16 mouse cellular contexts compared by ENCODE assay signal in genomic region chr3:92485863-92486262, GRCm38 (mm10). TPM values are rescaled to one million over a fixed set of nuclear protein-coding genes. Genes with fewer than 3 reads are reported as not detected.
DNase-seq lines count a peak whose midpoint lies in the region; ATAC-seq lines count a peak whose summit lies in the region.
"Had no signal": no experiment of that assay in that cellular context is flagged by ENCODE, and none has a peak within 500 bp of the region (broad histone marks: within the 10 kb centered on the region; RNA-seq: fewer than 3 reads in every experiment).

Gene Sprr1a, minus strand, starts transcription at chr3:92485895.

- H3K27me3 ChIP-seq in kidney, embryonic 15.5 days = no peaks in the 10 kb centered on the region
- H3K27me3 ChIP-seq in intestine, embryonic 16.5 days (replicated peaks; ENCODE audit: control insufficient read depth, insufficient read depth, low read length) = no peaks in the 10 kb centered on the region
- H3K27me3 ChIP-seq: CH12.LX; neural tube, embryonic 12.5 days had no signal

- ATAC-seq in kidney, embryonic 15.5 days (replicated peaks; ENCODE audit: low FRiP score) = no peak
- peak; percentile 83 for ATAC-seq in intestine, embryonic 16.5 days
- ATAC-seq in monocyte, adult 5-6 weeks (replicated peaks; ENCODE audit: insufficient number of reproducible peaks, low FRiP score, low TSS enrichment, poor library complexity, severe bottlenecking) = no peak
- ATAC-seq: liver, postnatal 0 days had no signal

- H3K4me2 ChIP-seq in kidney, embryonic 15.5 days = no peak within 1 kb of the TSS
- no peak within 1 kb of the TSS for H3K4me2 ChIP-seq in intestine, embryonic 16.5 days (ENCODE audit: low read depth, low read length)
- H3K4me2 ChIP-seq: neural tube, embryonic 12.5 days had no signal

- H3K27ac ChIP-seq in kidney, embryonic 15.5 days = peak within 1 kb of the TSS; percentile 45; the same call in 1 of the 2 replicates
- no peak within 1 kb of the TSS for H3K27ac ChIP-seq in intestine, embryonic 16.5 days (ENCODE audit: low read length)
- H3K27ac ChIP-seq: midbrain, embryonic 10.5 days; neural tube, embryonic 12.5 days had no signal

- no peak within 1 kb of the TSS for H3K4me3 ChIP-seq in kidney, embryonic 15.5 days (replicated peaks)
- H3K4me3 ChIP-seq in intestine, embryonic 16.5 days (ENCODE audit: low read length) = no peak within 1 kb of the TSS
- H3K4me3 ChIP-seq: midbrain, embryonic 10.5 days; neural tube, embryonic 12.5 days had no signal

- no peaks in the 10 kb centered on the region for H3K36me3 ChIP-seq in kidney, embryonic 15.5 days
- H3K36me3 ChIP-seq in intestine, embryonic 16.5 days (ENCODE audit: control insufficient read depth, insufficient read depth, low read length) = no peaks in the 10 kb centered on the region
- H3K36me3 ChIP-seq: midbrain, embryonic 10.5 days; neural tube, embryonic 12.5 days had no signal

- no peaks in the 10 kb centered on the region for H3K9me3 ChIP-seq in kidney, embryonic 15.5 days (replicated peaks)
- H3K9me3 ChIP-seq in intestine, embryonic 16.5 days (ENCODE audit: control insufficient read depth, low read length) = no peaks in the 10 kb centered on the region
- H3K9me3 ChIP-seq: midbrain, embryonic 10.5 days; neural tube, embryonic 12.5 days had no signal

- DNase-seq in kidney, adult 9 months = no peak
- DNase-seq in urinary bladder, postnatal 14 days (ENCODE audit: low spot score) = peak; percentile 42
- DNase-seq in urinary bladder, postnatal 10 days (ENCODE audit: low spot score) = no peak
- no peak for DNase-seq in testis, postnatal 14 days (ENCODE audit: low spot score)
- DNase-seq: cerebellum, postnatal 14 days; left cerebral cortex, postnatal 4 days; liver, postnatal 0 days had no signal

- no peaks in the 10 kb centered on the region for H3K4me1 ChIP-seq in kidney, embryonic 15.5 days
- no peaks in the 10 kb centered on the region for H3K4me1 ChIP-seq in intestine, embryonic 16.5 days (ENCODE audit: control insufficient read depth, insufficient read depth, low read length)
- H3K4me1 ChIP-seq: midbrain, embryonic 10.5 days; neural tube, embryonic 12.5 days had no signal

- H3K9ac ChIP-seq in kidney, embryonic 15.5 days = no peak within 1 kb of the TSS
- H3K9ac ChIP-seq in intestine, embryonic 16.5 days (ENCODE audit: low read depth, low read length) = no peak within 1 kb of the TSS
- H3K9ac ChIP-seq: liver, postnatal 0 days; neural tube, embryonic 12.5 days had no signal

RNA-seq across cellular contexts. Expression of gene Sprr1a, which starts in this region (rescaled TPM):
- polyA plus RNA-seq in kidney, embryonic 15.5 days (2015; fragmentation: Nextera tagmentation; extraction: Ambion mirVana) = 15.2 and 17.5 TPM in 2 replicates
- polyA plus RNA-seq in intestine, embryonic 16.5 days (2015; fragmentation: Nextera tagmentation; extraction: Ambion mirVana) = 0.34 and 1.0 TPM in 2 replicates
- total RNA-seq in monocyte, adult 5-6 weeks (2017) = not detected in 3 replicates
- total RNA-seq: CH12.LX; gastrocnemius, postnatal 4 days; heart, postnatal 25 days; layer of hippocampus, postnatal 10 days; left cerebral cortex, postnatal 4 days had no signal
- polyA plus RNA-seq: midbrain, embryonic 10.5 days; neural tube, embryonic 12.5 days had no signal
